Mouse (Mus musculus): Measurements from ENCODE around the gene Copg1. TPM values are rescaled to one million over a fixed set of nuclear protein-coding genes. Genes with fewer than 3 reads are reported as not detected.
"Not testable (repeated sequence)": the region's sequence is repeated elsewhere in the genome, so short reads cannot be mapped to it uniquely, and the experiment has no call there.

Gene Copg1
- polyA plus RNA-seq, 1 experiment from 2014 or later, result 185 TPM

GRCm38 (mm10) chr6:87962457-87962856, 74.8 kb downstream of the Copg1 start:
- not testable (repeated sequence) for DNase-seq

More at GRCm38 (mm10) chr6:87962457-87962856, 74.8 kb downstream of the Copg1 start:
- not testable (repeated sequence) for ATAC-seq (ENCODE audit: low FRiP score, low TSS enrichment); H3K4me1 ChIP-seq (ENCODE audit: control insufficient read depth, insufficient read depth, low read length); H3K4me3 ChIP-seq (replicated peaks; ENCODE audit: low read depth, low read length); H3K36me3 ChIP-seq (ENCODE audit: control insufficient read depth, insufficient read depth, low read length); H3K27ac ChIP-seq (replicated peaks; ENCODE audit: low read depth, low read length); H3K9ac ChIP-seq (replicated peaks; ENCODE audit: low read length); H3K4me2 ChIP-seq (ENCODE audit: low read length); H3K9me3 ChIP-seq (ENCODE audit: control insufficient read depth, low read length); H3K27me3 ChIP-seq (ENCODE audit: control insufficient read depth, insufficient read depth, low read length)
- WGBS, result 65% methylated on average over 4 of the region's 4 CpGs

Other genes with a start within 250 kb of the Copg1 start
- 6.0 and 8.4 TPM in 2 replicates for gene Aplf, start 215.6 kb upstream of the Copg1 start, polyA plus RNA-seq (2014; fragmentation: Nextera tagmentation; extraction: Ambion mirVana)
- gene Efcc1, start 156.9 kb upstream of the Copg1 start, polyA plus RNA-seq (2014; fragmentation: Nextera tagmentation; extraction: Ambion mirVana), result 4.1 and 5.0 TPM in 2 replicates
- gene Gp9, start 109.7 kb upstream of the Copg1 start, polyA plus RNA-seq (2014; fragmentation: Nextera tagmentation; extraction: Ambion mirVana), result 0.59 and 0.66 TPM in 2 replicates
- 9.2 and 9.8 TPM in 2 replicates for gene Rab43, start 75.7 kb upstream of the Copg1 start, polyA plus RNA-seq (2014; fragmentation: Nextera tagmentation; extraction: Ambion mirVana)
- gene Gm45140, start 52.0 kb upstream of the Copg1 start, polyA plus RNA-seq (2014; fragmentation: Nextera tagmentation; extraction: Ambion mirVana), result 2.0 and 4.6 TPM in 2 replicates
- gene Isy1, start 49.0 kb upstream of the Copg1 start, polyA plus RNA-seq (2014; fragmentation: Nextera tagmentation; extraction: Ambion mirVana), result 21.9 and 23.9 TPM in 2 replicates
- 553 and 588 TPM in 2 replicates for gene Cnbp, start 36.7 kb upstream of the Copg1 start, polyA plus RNA-seq (2014; fragmentation: Nextera tagmentation; extraction: Ambion mirVana)
- gene Hmces, start 26.1 kb downstream of the Copg1 start, polyA plus RNA-seq (2014; fragmentation: Nextera tagmentation; extraction: Ambion mirVana), result 40.5 and 42.3 TPM in 2 replicates
- 27.6 and 30.7 TPM in 2 replicates for gene H1fx, start 93.8 kb downstream of the Copg1 start, polyA plus RNA-seq (2014; fragmentation: Nextera tagmentation; extraction: Ambion mirVana)
- 328 and 378 TPM in 2 replicates for gene Rab7, start 157.5 kb downstream of the Copg1 start, polyA plus RNA-seq (2014; fragmentation: Nextera tagmentation; extraction: Ambion mirVana)
- gene Rpn1, start 196.7 kb downstream of the Copg1 start, polyA plus RNA-seq (2014; fragmentation: Nextera tagmentation; extraction: Ambion mirVana), result 251 and 290 TPM in 2 replicates

Data from midbrain, embryonic 14.5 days (tissue).